Mouse (Mus musculus) gastrocnemius, postnatal 36 days (tissue): ENCODE measurements at regions not wholly inside any gene's neighbourhood (a gene's known extent, or its start where the extent isn't known, plus 50 kb on each side); places are given as distances from the start of the nearest gene placed in this dataset.
"Not testable (repeated sequence)": the region's sequence is repeated elsewhere in the genome, so short reads cannot be mapped to it uniquely, and the experiment has no call there.

Experiments
- DNase-seq, 2 experiments: peaks; one replicate each; pipeline ENCODE4 v3.0.0; 2022
- intact Hi-C: fragments of 180-260 bp; cut with DNase I; formaldehyde crosslinking; loops from one replicate; pipeline ENCODE4 v1.15.1; 2025

GRCm38 (mm10) chr19:54099292-54099691 is 55.3 kb downstream of the Adra2a start:
- intact Hi-C loops, result no loop called here
- DNase-seq, result no peak

GRCm38 (mm10) chr19:54099769-54100168 is 55.8 kb downstream of the Adra2a start:
- intact Hi-C loops, result no loop called here
- DNase-seq, result no peak

GRCm38 (mm10) chr19:54106571-54106970 is 62.6 kb downstream of the Adra2a start:
- intact Hi-C loops, result no loop called here
- DNase-seq, result no peak

GRCm38 (mm10) chr19:54107103-54107821 is 63.3 kb downstream of the Adra2a start:
- intact Hi-C loops, result no loop called here
- no peak for DNase-seq

GRCm38 (mm10) chr19:54110080-54110479 is 66.1 kb downstream of the Adra2a start:
- no peak for DNase-seq
- intact Hi-C loops, result no loop called here

- intact Hi-C loops, result no loop called here
- DNase-seq, result no peak
Observed at GRCm38 (mm10) chr19:54112691-54113090, 68.7 kb downstream of the Adra2a start.

- intact Hi-C loops, result no loop called here
- no peak for DNase-seq
Observed at GRCm38 (mm10) chr19:54113421-54113820, 69.5 kb downstream of the Adra2a start.

GRCm38 (mm10) chr19:54114588-54115317 is 70.8 kb downstream of the Adra2a start:
- intact Hi-C loops, result loop anchor here (5.0 kb wide), 1 partner anchor 67 kb away; no protein-coding TSS in a partner anchor

GRCm38 (mm10) chr19:54115335-54115734 is 71.4 kb downstream of the Adra2a start:
- DNase-seq, result no peak
- intact Hi-C loops, result loop anchor here (5.0 kb wide), 1 partner anchor 68 kb away; no protein-coding TSS in a partner anchor

More at GRCm38 (mm10) chr19:54114588-54115317, 70.8 kb downstream of the Adra2a start:
- DNase-seq, result peak; percentile 33

GRCm38 (mm10) chr19:54116829-54117228 is 72.9 kb downstream of the Adra2a start:
- intact Hi-C loops, result loop anchor here (5.0 kb wide), 1 partner anchor 70 kb away; no protein-coding TSS in a partner anchor
- no peak for DNase-seq

GRCm38 (mm10) chr19:54117676-54118075 is 73.7 kb downstream of the Adra2a start:
- no peak for DNase-seq
- intact Hi-C loops, result loop anchor here (5.0 kb wide), 1 partner anchor 70 kb away; no protein-coding TSS in a partner anchor

- intact Hi-C loops, result no loop called here
- no peak for DNase-seq
Observed at GRCm38 (mm10) chr19:54123586-54123985, 79.6 kb downstream of the Adra2a start.

- intact Hi-C loops, result not testable (repeated sequence)
Observed at GRCm38 (mm10) chr19:54151766-54152165, 107.8 kb downstream of the Adra2a start.

GRCm38 (mm10) chr19:54154400-54154799 is 110.4 kb downstream of the Adra2a start:
- no peak for DNase-seq
- intact Hi-C loops, result no loop called here

More at GRCm38 (mm10) chr19:54151766-54152165, 107.8 kb downstream of the Adra2a start:
- not testable (repeated sequence) for DNase-seq

- intact Hi-C loops, result no loop called here
Observed at GRCm38 (mm10) chr19:54170361-54170760, 126.4 kb downstream of the Adra2a start.

GRCm38 (mm10) chr19:54174090-54175055 is 130.4 kb downstream of the Adra2a start:
- intact Hi-C loops, result no loop called here
- no peak for DNase-seq

More at GRCm38 (mm10) chr19:54170361-54170760, 126.4 kb downstream of the Adra2a start:
- no peak for DNase-seq

GRCm38 (mm10) chr19:54175766-54176165 is 131.8 kb downstream of the Adra2a start:
- no peak for DNase-seq
- intact Hi-C loops, result no loop called here

- intact Hi-C loops, result no loop called here
Observed at GRCm38 (mm10) chr19:54177491-54177890, 133.5 kb downstream of the Adra2a start.

GRCm38 (mm10) chr19:54200407-54200806 is 156.5 kb downstream of the Adra2a start:
- intact Hi-C loops, result no loop called here
- DNase-seq, result no peak

More at GRCm38 (mm10) chr19:54177491-54177890, 133.5 kb downstream of the Adra2a start:
- no peak for DNase-seq

- intact Hi-C loops, result no loop called here
- DNase-seq, result no peak
Observed at GRCm38 (mm10) chr19:54202456-54202855, 158.5 kb downstream of the Adra2a start.
